Mouse (Mus musculus): Measurements from ENCODE around the gene Myadm. TPM values are rescaled to one million over a fixed set of nuclear protein-coding genes. Genes with fewer than 3 reads are reported as not detected.

Myadm gene
- polyA plus RNA-seq (2012; rRNA removed): 429 and 524 TPM in 2 replicates

DNA sequence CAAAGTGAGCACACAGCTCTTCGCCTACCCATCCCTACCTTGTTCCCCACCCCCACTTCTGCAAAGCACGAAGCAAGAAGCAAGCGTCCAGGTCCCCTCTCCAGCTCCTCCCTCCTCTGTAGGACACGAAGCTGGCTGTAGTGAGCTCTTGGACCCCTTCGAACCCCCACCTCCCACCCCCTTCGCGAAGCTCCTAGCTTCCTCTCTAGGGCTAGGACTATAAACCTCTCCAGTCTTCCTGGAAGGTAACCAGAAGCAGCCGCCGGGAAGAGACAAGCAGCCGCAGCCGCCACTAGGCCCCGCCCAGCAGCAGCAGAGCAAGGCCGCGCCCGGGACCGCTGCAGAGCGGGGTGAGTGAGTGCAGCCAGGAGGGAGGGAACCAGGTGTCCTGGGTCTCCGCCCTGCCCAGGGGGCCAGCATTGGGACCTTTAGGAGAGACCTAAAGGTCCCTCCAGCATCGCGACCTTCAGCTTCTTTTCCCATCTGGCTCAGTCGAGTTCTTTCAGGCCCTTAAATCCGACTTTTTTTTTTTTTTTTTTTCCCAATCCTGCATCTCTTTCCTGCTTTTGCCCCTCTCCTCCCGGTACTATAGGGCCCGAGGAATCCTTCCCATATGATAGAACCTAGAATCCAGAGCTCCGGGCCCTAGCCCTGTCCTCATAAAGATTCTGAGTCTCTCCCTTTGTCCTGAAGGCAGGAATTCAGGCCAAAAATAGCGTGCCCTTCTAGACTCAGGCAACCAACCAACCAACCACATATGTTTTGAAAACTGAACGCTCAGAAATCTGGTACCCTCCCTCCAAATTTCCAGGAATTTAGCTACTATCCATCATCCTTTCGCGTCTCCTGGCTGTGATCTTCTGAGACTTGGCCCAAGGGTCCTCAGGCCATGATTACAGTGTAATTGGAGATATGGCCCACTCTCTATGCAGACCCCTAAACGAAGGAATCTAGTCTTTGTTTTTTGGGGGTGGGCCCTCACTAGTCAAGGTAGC is at the start of gene Myadm, which contains the start of gene Prkcg:
TSS of gene Myadm (plus strand) at position 105 of the 995 bp plus-strand sequence.
TSS of gene Prkcg (plus strand) at position 204 of the 995 bp plus-strand sequence.
- DNase-seq: peak; percentile 79
- WGBS: 2% methylated on average over 30 of the region's 30 CpGs
- TF ChIP-seq POLR2A (IDR thresholded peaks at IDR 0.05; ENCODE audit: borderline replicate concordance, extremely low read depth, low read depth, low read length) (peak; percentile 51; the same call in 1 of the 2 replicates), CTCF (IDR thresholded peaks at IDR 0.05; ENCODE audit: insufficient read depth, low read length) (no peak)
- Histone ChIP-seq H3K4me1 (ENCODE audit: control insufficient read depth, insufficient read depth, low read length) (0 out of 2 replicates have a peak, but pooled peaks cover 4% of the 10 kb centered on the region), H3K4me3 (replicated peaks; ENCODE audit: extremely low read depth, low read depth, low read length) (peak within 1 kb of the TSS; percentile 60)

DNA sequence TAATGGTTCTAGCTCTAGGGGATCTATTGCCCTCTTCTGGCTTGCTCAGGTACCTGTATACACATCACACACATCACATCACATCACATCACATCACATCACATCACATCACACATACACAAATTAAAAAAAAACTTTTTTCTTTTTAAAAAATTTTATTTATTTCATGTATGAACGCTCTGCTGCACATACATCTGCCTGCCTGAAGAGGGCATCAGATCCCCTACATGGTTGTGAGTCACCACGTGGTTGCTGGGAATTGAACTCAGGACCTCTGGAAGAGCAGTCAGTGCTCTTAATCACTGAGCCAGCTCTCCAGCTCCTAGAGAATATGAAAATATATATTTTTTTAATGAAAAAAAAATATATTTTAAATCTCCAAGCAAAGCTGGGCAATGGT is 49.7 kb upstream of the Myadm start:
- Histone ChIP-seq H3K4me3 (replicated peaks; ENCODE audit: extremely low read depth, low read depth, low read length) (no peak overlapping the region), H3K4me1 (ENCODE audit: control insufficient read depth, insufficient read depth, low read length) (no peaks in the 10 kb centered on the region)
- no peak for TF ChIP-seq POLR2A (IDR thresholded peaks at IDR 0.05; ENCODE audit: borderline replicate concordance, extremely low read depth, low read depth, low read length)
- TF ChIP-seq CTCF (IDR thresholded peaks at IDR 0.05; ENCODE audit: insufficient read depth, low read length): no peak
- no peak for DNase-seq
- whole genome bisulfite sequencing: 78% methylated on average over 2 of the region's 2 CpGs

DNA sequence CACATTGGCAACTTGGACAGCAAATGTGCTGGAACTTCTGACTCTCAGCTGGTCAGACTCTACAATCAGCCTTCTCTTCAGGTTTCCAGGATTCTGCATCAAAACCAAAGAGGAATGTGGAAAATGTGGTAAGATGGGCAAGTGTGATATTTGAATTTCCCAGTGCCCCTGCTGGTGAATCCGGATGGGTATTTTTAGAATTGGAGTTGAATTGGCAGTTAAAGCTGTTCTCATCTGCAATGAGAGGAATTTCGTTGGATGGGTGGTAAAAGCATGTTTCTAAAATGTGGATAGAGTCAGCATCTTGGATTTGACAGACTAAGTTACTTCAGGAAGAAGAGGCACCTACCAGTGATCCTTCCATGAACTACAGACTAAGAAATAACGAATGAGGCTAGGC is 28.2 kb upstream of the Myadm start:
- TF ChIP-seq CTCF (IDR thresholded peaks at IDR 0.05; ENCODE audit: insufficient read depth, low read length) (no peak), POLR2A (IDR thresholded peaks at IDR 0.05; ENCODE audit: borderline replicate concordance, extremely low read depth, low read depth, low read length) (no peak)
- no peak for DNase-seq
- Histone ChIP-seq H3K4me1 (ENCODE audit: control insufficient read depth, insufficient read depth, low read length) (no peaks in the 10 kb centered on the region), H3K4me3 (replicated peaks; ENCODE audit: extremely low read depth, low read depth, low read length) (no peak overlapping the region)
- 54% methylated on average over 3 of the region's 3 CpGs for WGBS

DNA sequence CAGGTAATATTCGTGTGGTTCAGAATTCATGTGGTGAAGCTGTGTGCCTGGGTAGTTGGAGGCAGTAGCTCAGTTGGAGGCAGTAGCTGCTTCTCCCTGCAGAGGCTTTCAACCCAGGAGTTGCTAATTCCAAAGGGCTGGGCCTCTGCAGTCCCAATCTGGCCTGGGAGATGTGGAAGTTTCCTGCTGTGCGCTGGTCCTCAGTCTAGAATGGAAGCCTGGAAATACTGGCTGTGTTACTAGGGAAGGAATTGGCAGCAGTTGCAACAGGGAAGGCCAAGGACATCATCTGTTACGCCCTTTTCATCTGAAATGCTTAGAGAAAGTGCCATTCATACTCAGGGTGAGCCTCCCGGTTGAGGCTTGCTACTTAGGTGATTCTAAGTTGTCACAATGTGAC is 27.4 kb upstream of the Myadm start:
- 55% methylated on average over 4 of the region's 4 CpGs for WGBS
- H3K4me3 ChIP-seq (replicated peaks; ENCODE audit: extremely low read depth, low read depth, low read length): no peak overlapping the region
- TF ChIP-seq CTCF (IDR thresholded peaks at IDR 0.05; ENCODE audit: insufficient read depth, low read length): no peak
- TF ChIP-seq POLR2A (IDR thresholded peaks at IDR 0.05; ENCODE audit: borderline replicate concordance, extremely low read depth, low read depth, low read length): no peak
- no peaks in the 10 kb centered on the region for H3K4me1 ChIP-seq (ENCODE audit: control insufficient read depth, insufficient read depth, low read length)
- DNase-seq: no peak

DNA sequence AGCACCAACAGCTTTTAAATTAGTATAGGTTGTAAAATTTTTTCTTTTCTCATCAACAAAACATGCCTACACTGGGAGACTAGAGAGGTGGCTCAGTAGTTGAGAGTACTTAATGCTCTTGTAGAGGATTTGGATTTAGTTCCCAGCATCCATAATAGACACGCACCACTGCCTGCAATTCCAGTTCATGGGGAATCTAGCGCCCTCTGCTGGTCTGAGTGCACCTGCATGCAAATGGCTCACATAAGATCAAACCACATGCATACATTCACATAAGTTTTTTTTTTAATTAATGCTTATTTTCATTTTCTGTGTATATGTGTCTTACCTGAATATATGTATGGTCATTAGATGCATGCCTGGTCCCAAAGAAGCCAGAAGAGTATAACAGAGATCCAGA is 26.1 kb upstream of the Myadm start:
- no peak overlapping the region for H3K4me3 ChIP-seq (replicated peaks; ENCODE audit: extremely low read depth, low read depth, low read length)
- no peaks in the 10 kb centered on the region for H3K4me1 ChIP-seq (ENCODE audit: control insufficient read depth, insufficient read depth, low read length)
- TF ChIP-seq CTCF (IDR thresholded peaks at IDR 0.05; ENCODE audit: insufficient read depth, low read length) (peak; percentile 80), POLR2A (IDR thresholded peaks at IDR 0.05; ENCODE audit: borderline replicate concordance, extremely low read depth, low read depth, low read length) (no peak)
- DNase-seq: peak; percentile 41
- WGBS: 29% methylated on average over 2 of the region's 2 CpGs

DNA sequence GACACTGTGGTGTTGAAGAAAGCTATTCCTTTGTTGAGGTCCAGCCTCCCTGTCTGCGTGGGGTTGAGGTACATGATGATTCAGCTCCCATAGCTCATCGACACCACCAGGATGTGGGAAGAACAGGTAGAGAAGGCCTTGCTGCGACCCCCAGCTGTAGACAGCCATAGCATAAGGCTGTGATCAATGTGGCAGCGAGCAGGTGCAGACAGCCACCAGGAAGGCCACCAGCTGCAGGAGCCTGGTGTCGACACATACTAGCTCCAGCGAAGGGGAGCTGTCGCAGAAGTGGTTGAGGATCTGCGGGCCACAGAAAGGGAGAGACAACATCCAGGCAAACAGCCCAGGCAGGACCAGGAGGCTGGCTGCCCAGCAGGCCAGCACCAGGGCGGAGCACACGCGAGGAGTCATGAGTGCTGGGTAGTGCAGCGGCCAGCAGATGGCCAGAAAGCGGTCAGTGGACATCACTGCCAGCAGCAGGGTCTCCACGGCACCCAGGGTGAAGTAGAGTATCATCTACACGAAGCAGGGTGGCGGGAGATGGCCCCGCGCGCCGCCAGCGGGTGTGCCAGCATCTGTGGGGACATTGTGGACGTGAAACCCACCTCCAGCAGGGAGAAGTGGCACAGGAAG is 24.4 kb upstream of the Myadm start:
- H3K4me1 ChIP-seq (ENCODE audit: control insufficient read depth, insufficient read depth, low read length): no peaks in the 10 kb centered on the region
- 29% methylated on average over 22 of the region's 22 CpGs for WGBS
- DNase-seq: no peak
- H3K4me3 ChIP-seq (replicated peaks; ENCODE audit: extremely low read depth, low read depth, low read length): no peak overlapping the region
- TF ChIP-seq CTCF (IDR thresholded peaks at IDR 0.05; ENCODE audit: insufficient read depth, low read length) (no peak), POLR2A (IDR thresholded peaks at IDR 0.05; ENCODE audit: borderline replicate concordance, extremely low read depth, low read depth, low read length) (no peak)

DNA sequence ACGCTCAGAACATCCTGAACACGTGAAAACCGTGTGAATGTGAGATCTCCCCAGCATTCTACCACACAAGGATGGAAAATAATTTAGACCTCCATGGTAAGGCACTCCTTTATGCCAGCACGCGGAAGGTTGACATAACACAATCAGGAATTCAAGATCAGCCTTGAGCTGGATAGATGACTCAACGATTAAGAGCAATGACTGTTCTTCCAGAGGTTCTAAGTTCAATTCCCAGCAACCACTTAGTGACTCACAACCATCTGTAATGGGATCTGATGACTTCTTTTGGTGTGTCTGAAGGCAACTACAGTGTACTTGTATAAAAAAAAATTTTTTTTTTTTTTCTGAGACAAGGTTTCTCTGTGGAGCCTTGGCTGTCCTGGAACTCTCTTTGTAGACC is 23.6 kb upstream of the Myadm start:
- no peak overlapping the region for H3K4me3 ChIP-seq (replicated peaks; ENCODE audit: extremely low read depth, low read depth, low read length)

DNA sequence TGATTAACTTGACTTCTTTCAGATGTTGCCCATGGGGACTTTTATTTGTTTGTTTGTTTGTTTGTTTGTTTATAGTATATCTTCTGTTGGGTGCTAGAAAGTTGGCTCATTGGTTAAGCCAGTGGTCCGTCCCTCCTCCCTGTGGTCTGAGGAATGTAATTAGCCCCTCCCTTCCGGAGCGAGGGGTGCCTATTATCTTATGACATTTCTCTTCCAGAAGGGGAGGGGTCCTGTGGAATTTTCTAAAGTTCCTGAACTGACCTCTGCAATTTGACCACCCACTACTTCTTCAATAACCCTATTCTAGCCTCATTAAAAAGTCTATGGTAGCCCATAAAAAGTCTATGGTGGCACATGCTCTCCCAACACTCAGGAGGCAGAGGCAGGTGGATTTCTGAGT is 21.6 kb upstream of the Myadm start:
- no peaks in the 10 kb centered on the region for H3K4me1 ChIP-seq (ENCODE audit: control insufficient read depth, insufficient read depth, low read length)
- 70% methylated on average over 3 of the region's 3 CpGs for WGBS
- TF ChIP-seq POLR2A (IDR thresholded peaks at IDR 0.05; ENCODE audit: borderline replicate concordance, extremely low read depth, low read depth, low read length) (no peak), CTCF (IDR thresholded peaks at IDR 0.05; ENCODE audit: insufficient read depth, low read length) (no peak)
- no peak for DNase-seq
- H3K4me3 ChIP-seq (replicated peaks; ENCODE audit: extremely low read depth, low read depth, low read length): no peak overlapping the region

More for the DNA sequence above, 23.6 kb upstream of the Myadm start:
- TF ChIP-seq CTCF (IDR thresholded peaks at IDR 0.05; ENCODE audit: insufficient read depth, low read length): no peak
- no peak for TF ChIP-seq POLR2A (IDR thresholded peaks at IDR 0.05; ENCODE audit: borderline replicate concordance, extremely low read depth, low read depth, low read length)
- 61% methylated on average over 6 of the region's 6 CpGs for WGBS
- no peak for DNase-seq
- H3K4me1 ChIP-seq (ENCODE audit: control insufficient read depth, insufficient read depth, low read length): no peaks in the 10 kb centered on the region

DNA sequence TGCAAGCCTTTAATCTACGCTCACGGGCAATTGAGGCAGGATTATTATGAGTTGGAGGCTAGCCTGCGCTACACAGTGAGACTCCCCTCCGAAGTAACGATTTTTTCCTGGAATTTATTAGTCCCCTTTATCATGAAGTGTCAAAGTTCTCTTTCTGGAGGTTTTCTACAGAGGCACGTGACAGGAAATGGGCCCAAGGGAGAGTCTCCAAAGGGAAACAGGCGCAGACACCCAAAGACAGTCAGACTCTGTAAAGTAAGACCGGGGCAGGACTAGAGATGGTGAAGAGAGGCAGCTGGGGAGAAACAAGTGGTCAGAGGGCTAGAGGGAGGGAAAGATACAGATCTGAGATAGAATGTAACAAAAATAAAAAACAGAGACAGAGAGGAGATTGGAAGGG is 21.0 kb upstream of the Myadm start:
- WGBS: 61% methylated on average over 8 of the region's 8 CpGs
- Histone ChIP-seq H3K4me3 (replicated peaks; ENCODE audit: extremely low read depth, low read depth, low read length) (no peak overlapping the region), H3K4me1 (ENCODE audit: control insufficient read depth, insufficient read depth, low read length) (no peaks in the 10 kb centered on the region)
- TF ChIP-seq CTCF (IDR thresholded peaks at IDR 0.05; ENCODE audit: insufficient read depth, low read length) (no peak), POLR2A (IDR thresholded peaks at IDR 0.05; ENCODE audit: borderline replicate concordance, extremely low read depth, low read depth, low read length) (no peak)
- no peak for DNase-seq
